Mouse (Mus musculus) kidney, postnatal 36 days (tissue): ENCODE data around the gene Lpin3.

Experiments used
- DNase-seq, 2 experiments: peaks; one replicate each; pipeline ENCODE4 v3.0.0; 2021 to 2022; ENCODE audit warnings: mixed read lengths in 2 of 2

The Lpin3 gene

GRCm38 (mm10) chr2:160887284-160887683 is 6.8 kb downstream of the Lpin3 start:
- DNase-seq, result peak; percentile 90 to 93

- DNase-seq, result peak; percentile 89 to 91
These were observed 7.4 kb downstream of the Lpin3 start for GRCm38 (mm10) chr2:160887859-160888258.

DNA sequence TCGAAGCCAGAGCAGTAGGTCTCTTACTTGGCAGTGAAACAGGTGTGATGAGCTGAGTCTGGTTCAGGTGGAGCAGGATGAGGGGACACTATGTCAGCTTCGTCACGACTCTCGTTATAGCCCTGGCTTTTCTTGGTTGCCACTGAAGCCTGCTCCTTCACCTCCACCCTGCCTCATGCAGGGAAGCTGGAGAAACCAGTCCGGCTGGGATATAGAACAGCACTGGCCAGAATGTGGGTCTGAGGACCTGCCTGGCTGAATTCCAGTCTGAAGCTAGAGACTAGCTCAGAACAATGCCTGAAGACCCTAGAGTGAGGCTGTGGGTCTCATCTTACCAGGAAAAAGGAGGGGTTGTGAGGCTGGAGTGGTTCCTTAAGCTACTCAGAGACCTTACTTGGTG is 10.6 kb downstream of the Lpin3 start:
- no peak for DNase-seq

DNA sequence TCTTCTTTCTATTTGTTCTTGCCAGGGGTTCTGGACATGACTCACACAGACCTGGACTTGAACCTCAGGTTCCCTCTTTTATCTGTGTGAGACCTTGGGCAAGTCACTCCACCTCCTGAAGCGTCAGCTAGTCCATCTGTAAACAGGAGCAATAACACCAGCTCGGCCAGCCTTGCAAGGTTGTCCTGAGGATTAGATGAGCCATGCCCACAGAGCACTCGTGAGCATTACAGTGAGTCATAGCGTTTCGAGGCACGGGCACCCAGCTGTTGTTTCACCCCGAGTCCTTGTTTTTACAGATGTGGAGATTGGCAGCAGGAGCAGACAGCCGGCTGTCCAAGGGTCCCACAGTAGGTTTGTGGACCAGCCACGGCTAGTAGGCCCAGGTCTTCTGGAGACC is 11.2 kb downstream of the Lpin3 start:
- DNase-seq, result no peak

DNA sequence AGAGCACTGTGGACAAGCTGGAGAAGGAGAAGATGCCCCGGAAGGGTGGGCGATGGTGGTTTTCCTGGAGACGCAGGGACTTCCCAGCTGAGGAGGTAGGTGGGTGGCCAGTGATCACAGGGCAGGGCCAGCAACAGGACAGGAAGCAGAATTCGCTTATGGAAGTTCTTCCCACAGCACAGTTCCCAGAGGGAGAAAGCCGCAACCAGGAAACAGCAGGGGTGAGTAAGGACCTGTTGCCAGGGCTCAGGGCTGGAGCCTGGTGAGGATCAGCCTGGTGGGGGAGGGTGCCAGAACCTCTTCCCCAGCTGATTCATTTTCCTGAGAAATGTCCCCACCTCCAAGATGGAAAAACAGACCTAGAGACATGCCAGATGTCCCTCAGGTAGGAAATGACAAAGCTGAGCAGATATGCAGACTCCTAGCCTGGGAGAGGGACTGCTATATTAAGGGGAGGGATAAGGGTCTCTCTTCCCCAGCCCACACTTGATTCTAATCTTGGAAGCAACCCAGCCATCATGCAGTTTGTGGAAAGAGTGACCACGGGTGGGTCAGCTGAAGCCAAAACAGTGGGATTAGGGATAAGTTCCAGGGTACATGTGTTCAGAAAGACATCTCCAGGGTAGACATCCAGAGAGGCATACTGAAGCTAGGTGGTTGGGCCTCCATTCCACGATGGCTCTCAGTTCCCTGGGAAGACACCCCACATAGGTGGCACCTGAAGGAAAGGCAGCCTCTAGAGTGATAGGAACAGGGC is 21.4 kb downstream of the Lpin3 start:
- DNase-seq, result no peak

GRCm38 (mm10) chr2:160905301-160905700 is 24.8 kb downstream of the Lpin3 start:
- no peak for DNase-seq

DNA sequence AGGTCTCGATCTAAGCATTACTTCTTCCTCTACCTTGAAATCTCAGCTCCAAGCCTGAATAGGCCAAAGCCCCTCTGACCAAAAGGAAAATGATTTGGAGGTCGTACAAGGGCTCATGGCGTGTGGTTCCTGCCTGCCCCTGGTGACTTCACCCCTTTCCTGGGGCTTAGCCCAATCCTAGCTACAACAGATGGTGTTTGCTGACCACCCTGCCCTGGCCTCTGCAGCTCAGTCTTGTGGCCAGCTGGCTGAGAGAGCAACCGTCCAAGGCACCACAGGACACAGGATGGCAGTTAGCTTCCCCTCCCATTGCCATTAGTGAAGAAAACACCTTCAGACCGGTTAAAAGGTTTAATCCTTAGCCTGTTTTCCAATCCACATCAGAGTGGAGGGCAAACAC is 25.6 kb downstream of the Lpin3 start:
- DNase-seq, result no peak

- DNase-seq, result no peak
These were observed 28.1 kb downstream of the Lpin3 start for GRCm38 (mm10) chr2:160908607-160909006.

GRCm38 (mm10) chr2:160910633-160911032 is 30.2 kb downstream of the Lpin3 start:
- no peak for DNase-seq

DNA sequence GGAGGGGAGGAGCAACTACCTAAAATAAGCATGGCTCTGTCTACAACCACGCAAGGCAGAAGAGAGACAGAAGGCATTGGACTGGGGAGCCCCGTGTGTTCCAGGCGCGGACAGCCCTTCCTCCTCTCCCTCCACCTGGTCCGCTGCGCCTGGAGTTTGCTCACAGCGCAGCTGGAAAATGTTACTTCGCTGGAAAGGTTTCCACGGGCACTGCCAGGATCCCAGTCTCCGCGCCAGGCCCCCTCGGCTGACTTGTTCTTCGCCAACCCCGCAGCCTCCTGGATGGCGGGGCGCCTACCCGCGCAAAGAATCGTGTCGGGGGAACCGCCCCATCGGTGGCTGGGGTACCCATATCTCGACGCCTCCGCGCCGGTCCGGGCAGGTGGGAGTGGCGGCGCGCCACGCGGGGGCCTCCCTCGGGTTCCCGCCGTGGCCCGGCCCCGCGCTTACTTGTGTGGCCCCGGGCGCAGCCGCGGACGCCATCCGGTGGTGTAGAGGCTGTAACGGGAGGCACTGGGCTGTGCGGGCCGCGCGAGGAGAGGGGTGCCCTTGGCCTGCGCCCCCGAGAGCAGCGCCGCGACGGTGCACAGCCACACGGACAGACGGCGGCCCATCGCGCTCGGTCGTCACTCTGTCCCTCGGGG is 31.2 kb downstream of the Lpin3 start:
- peak in 1 of 2 experiments; percentile 10 for DNase-seq

DNA sequence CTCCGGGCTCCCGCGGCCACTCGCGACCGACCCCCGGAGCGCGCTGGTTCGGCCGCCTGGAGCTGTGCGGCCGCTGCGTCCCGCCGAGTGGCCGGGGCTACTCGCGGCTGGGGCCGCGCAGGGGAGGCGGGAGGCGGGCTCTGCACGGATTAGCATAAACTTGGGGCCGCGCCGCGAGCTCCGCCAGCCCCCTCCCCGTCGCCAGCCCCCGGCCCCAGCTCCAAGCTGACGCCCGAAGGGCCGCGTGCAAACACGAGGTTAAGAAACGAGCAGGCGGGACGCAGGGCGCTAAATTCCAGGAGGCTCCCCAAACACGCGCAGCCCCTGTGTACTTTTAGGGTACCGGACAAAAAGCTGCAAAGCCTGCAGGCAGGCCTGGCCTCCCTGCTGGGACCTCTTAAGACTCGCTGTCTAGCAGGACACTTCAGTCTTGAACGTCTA is 31.8 kb downstream of the Lpin3 start, which contains the start of gene Emilin3:
TSS of gene Emilin3 (minus strand) at position 98 of the 441 bp plus-strand sequence.
- peak in 1 of 2 experiments; percentile 11 for DNase-seq

GRCm38 (mm10) chr2:160914656-160915055 is 34.2 kb downstream of the Lpin3 start:
- DNase-seq, result no peak

GRCm38 (mm10) chr2:160915821-160916610 is 35.5 kb downstream of the Lpin3 start:
- no peak for DNase-seq

DNA sequence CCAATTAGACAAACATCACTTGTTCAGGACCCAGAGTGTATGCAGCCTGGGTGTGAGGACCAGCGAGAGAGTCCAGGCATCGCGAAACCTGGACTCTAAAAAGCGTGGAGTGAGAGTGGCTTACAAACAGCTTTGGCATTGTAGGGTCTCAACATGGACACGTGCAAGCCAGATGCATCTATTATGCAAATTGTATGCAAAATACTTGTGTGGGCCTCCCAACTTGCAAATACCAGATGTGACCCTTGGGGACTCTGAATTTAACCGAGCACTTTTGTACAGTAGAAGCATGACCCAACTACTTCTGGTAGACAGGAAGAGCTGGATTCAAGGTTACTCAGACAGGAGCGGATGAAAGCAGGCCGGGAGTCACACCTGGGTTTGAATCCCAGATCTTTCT is 36.2 kb downstream of the Lpin3 start:
- no peak for DNase-seq

DNA sequence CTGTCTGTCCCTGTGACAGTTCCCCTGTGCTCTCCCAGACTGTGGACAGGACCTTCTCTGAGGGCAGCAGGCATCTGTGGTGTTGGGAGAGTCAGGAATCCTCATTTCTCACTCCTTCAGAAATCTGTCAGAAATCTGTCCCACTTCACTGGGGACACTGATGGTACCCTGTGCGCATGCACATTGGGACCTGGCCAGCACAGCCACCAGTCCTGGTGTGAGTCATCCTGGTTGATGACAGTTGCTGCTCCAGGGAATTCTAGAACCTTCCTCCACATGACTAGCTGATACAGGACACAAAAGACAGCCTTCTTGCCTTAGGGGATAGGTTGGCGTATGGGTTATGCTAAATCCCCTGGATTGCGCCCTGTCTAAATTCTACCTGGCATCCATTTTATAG is 36.8 kb downstream of the Lpin3 start:
- DNase-seq, result no peak

DNA sequence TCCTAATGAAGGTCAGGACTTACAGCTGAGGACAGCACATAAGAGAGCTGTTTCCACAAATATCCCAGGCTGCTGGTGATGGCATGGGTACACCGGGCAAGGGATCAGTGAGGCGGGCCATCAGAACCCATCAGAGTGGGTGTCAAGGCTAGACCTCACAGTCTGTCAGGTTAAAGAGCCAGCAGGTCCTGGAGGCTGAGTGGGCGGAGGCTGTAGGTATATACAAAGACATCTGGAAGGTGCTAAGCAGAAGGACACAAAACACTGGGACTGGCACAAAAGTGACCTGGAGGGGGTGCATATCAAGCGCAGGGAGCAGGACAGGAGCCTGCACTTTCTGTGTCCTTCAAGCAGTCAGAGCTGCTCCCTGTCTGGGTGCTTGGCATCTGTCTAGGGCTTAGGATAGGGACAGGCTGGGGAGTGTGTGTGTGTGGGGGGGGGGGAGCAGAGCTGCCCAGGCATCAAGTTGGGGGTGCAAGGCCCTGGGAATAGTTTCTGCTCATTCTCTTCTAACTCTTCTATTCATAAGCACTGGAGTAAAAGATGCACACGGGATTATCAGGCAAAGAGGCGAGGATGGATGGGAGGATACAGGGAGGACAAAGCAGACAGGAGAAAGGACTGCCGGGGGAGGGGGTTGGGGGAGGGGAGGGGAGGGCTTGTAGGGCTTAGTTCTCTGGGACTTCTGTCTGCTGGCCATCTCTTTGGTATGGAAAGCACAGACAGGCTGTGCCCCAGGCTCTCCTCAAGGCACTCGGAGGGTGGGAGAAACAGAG is 37.9 kb downstream of the Lpin3 start:
- no peak for DNase-seq

GRCm38 (mm10) chr2:160918930-160919215 is 38.4 kb downstream of the Lpin3 start:
- no peak for DNase-seq

- DNase-seq, result no peak
These were observed 40.8 kb downstream of the Lpin3 start for GRCm38 (mm10) chr2:160921285-160921684.

DNA sequence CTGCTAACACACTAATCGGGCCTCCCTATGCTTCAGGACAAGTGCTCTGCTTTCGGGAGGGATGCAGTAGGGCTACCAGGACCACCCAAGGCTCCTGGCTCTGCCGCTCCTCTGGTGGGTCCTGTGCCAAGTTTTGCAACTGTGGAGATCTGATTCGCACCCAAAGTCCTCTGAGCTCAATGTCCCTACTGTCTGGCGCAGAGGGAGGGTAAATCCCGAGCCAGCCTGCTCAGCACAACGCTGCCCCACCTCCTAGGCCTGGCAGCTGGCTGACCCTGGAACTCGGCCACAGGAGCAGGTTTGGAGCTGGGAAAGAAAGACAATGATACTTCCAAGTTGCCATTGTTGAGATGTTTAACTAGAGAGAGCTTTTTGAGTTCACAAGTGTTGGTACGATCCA is 44.7 kb downstream of the Lpin3 start:
- DNase-seq, result no peak

GRCm38 (mm10) chr2:160931378-160931777 is 50.9 kb downstream of the Lpin3 start:
- DNase-seq, result no peak

- no peak for DNase-seq
These were observed 51.9 kb downstream of the Lpin3 start for GRCm38 (mm10) chr2:160932325-160932724.

DNA sequence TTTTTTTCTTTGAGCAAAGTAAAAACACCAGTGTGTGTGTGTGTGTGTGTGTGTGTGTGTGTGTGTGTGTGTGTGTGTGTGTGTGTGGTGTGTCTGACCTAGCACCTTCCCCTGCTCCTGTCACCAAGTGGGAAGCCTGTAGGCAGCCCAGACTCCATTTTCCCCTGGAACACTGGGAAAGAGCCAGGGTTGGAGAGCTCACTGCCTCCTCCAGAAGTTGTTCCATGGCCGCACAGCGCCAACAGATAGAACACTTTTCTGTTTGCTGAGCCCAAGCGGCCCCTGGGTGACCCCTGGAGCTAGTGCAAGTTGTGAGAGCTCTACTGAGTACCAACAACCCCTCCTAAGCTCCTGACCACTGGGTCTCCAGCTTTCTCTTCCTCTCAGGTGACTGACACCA is 52.5 kb downstream of the Lpin3 start:
- DNase-seq, result no peak

DNA sequence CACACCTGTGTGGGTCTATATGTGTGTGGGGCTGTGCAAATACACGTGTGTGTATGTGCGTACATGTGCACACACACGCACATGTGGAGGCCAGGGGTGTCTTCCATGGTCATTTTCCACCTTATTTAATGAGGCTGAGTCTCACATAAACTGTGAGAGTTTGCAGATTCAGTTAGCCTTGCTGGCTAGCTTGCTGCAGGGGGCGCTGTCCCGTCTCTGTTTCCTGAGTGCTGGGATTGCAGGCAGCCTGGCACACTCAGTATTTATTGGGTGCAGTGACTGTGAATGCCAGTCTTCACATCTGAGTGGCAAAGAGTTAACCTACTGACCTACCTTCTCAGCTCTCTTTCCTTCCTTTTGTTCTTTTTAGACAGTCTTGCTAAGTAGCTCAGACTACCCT is 53.4 kb downstream of the Lpin3 start:
- no peak for DNase-seq
